Mouse (Mus musculus) spleen, postnatal 0 days (tissue): ENCODE measurements around the gene Gdi1. TPM values are rescaled to one million over a fixed set of nuclear protein-coding genes. Genes with fewer than 3 reads are reported as not detected.

Experiments used
- polyA plus RNA-seq: library from polyadenylated mRNA; unstranded; fragments of >200 nt; fragmentation: Nextera tagmentation; extraction: Ambion mirVana; gene quantifications from 2 replicates; pipeline ENCODE4 v1.2.1, GENCODE M21; 2015

The Gdi1 gene
- 59.5 and 73.3 TPM in 2 replicates for polyA plus RNA-seq

GRCm38 (mm10) chrX:74304867-74305700, at the start of gene Gdi1:
TSS of gene Gdi1 (plus strand) at chrX:74304998.

GRCm38 (mm10) chrX:74270062-74270901, 34.5 kb upstream of the Gdi1 start, which contains the start of gene Rpl10:
TSS of gene Rpl10 (plus strand) at chrX:74270812.

GRCm38 (mm10) chrX:74281732-74282394, 22.9 kb upstream of the Gdi1 start, which contains the start of the genes Taz and Dnase1l1:
TSS of gene Taz (plus strand) at chrX:74281912.
TSS of gene Dnase1l1 (minus strand) at chrX:74282337.

GRCm38 (mm10) chrX:74296538-74297448, 8.0 kb upstream of the Gdi1 start, which contains the start of gene Atp6ap1:
TSS of gene Atp6ap1 (plus strand) at chrX:74297097.

GRCm38 (mm10) chrX:74312540-74313464, 8.0 kb downstream of the Gdi1 start, which contains the start of gene Fam50a:
TSS of gene Fam50a (plus strand) at chrX:74313033.

GRCm38 (mm10) chrX:74328725-74329161, 23.9 kb downstream of the Gdi1 start, which contains the start of gene Plxna3:
TSS of gene Plxna3 (plus strand) at chrX:74329066.

GRCm38 (mm10) chrX:74353467-74353770, 48.6 kb downstream of the Gdi1 start, which contains the start of gene Lage3:
TSS of gene Lage3 (minus strand) at chrX:74353618.

Other genes starting within 250 kb of the Gdi1 start
- not detected in 2 replicates for gene Opn1mw, start 177.5 kb upstream of the Gdi1 start, polyA plus RNA-seq
- 8.1 and 9.0 TPM in 2 replicates for gene Mecp2, start 169.6 kb upstream of the Gdi1 start, polyA plus RNA-seq
- not detected in 2 replicates for gene Tex28, start 137.2 kb upstream of the Gdi1 start, polyA plus RNA-seq
- gene Tktl1, start 127.7 kb upstream of the Gdi1 start, polyA plus RNA-seq = 0.05 TPM in 1 of 2 replicates, not detected in the other
- gene Flna, start 55.2 kb upstream of the Gdi1 start, polyA plus RNA-seq = 107 and 134 TPM in 2 replicates
- 14.7 and 15.4 TPM in 2 replicates for gene Emd, start 50.3 kb upstream of the Gdi1 start, polyA plus RNA-seq
- 740 and 747 TPM in 2 replicates for gene Rpl10, start 34.2 kb upstream of the Gdi1 start, polyA plus RNA-seq
- 42.8 and 48.5 TPM in 2 replicates for gene Taz, start 23.1 kb upstream of the Gdi1 start, polyA plus RNA-seq
- gene Dnase1l1, start 22.7 kb upstream of the Gdi1 start, polyA plus RNA-seq = 27.8 and 31.3 TPM in 2 replicates
- gene Atp6ap1, start 7.9 kb upstream of the Gdi1 start, polyA plus RNA-seq = 71.8 and 82.1 TPM in 2 replicates
- gene Fam50a, start 8.0 kb downstream of the Gdi1 start, polyA plus RNA-seq = 35.4 and 36.9 TPM in 2 replicates
- gene Plxna3, start 24.1 kb downstream of the Gdi1 start, polyA plus RNA-seq = 1.1 and 1.8 TPM in 2 replicates
- 74.6 and 77.4 TPM in 2 replicates for gene Lage3, start 48.6 kb downstream of the Gdi1 start, polyA plus RNA-seq
- gene Ubl4a, start 68.2 kb downstream of the Gdi1 start, polyA plus RNA-seq = 46.3 and 50.9 TPM in 2 replicates
- gene Slc10a3, start 68.4 kb downstream of the Gdi1 start, polyA plus RNA-seq = 9.6 and 11.5 TPM in 2 replicates
- 10.6 and 14.6 TPM in 2 replicates for gene Fam3a, start 88.3 kb downstream of the Gdi1 start, polyA plus RNA-seq
- 11.6 and 14.1 TPM in 2 replicates for gene Ikbkg, start 88.3 kb downstream of the Gdi1 start, polyA plus RNA-seq
- 49.6 and 52.9 TPM in 2 replicates for gene G6pdx, start 124.2 kb downstream of the Gdi1 start, polyA plus RNA-seq
- gene Gm6880, start 176.4 kb downstream of the Gdi1 start, polyA plus RNA-seq = not detected in 2 replicates